Comparison of ENCODE assay signal across 1 mouse cellular context in the genomic region with DNA sequence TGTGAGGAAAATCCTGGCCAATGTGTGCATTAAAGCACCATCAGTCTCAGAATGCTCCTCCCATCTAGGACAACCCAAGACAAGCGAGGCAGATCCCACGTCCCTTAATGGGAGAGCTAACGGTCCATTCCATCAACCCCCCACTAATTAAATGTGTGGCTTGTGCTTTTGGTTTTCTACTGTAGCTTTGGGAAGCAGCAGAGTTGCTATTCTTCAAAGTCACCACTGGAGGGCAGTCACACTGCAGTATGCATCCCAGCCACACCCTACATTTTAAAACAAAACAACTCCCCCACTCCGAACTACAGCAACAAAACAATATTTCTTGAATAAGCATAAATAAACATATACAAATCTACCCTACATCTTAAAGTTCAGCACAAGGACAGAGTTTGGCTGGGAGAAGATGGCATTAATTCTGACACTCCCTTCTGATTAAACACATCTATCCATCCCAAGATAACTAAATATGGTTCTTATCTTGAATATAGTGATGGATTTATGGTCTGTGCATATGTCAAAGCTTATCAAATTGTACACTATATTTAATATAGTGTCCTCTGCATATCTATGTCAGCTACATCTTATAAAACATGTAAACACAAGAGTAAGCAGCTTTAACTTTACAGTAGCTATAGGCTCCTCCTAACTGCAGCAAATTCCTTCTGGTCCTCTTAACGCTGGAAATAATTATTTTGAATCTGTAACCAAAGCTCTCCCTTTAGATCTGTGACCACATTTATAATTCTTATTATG.
TF ChIP-seq lines count a peak whose summit lies in the region.

No protein-coding gene starts in this region.

TF ChIP-seq in CH12.LX, 34 proteins besides CTCF, POLR2A, EP300 and RAD21 (continued from another document):
- TF ChIP-seq NELFE (IDR thresholded peaks at IDR 0.05; ENCODE audit: low read depth, low read length), result 0 out of 2 replicates have a peak, but pooled peaks have one; percentile 41
- peak; percentile 81 for TF ChIP-seq SMC3 (IDR thresholded peaks at IDR 0.05; ENCODE audit: low read depth, low read length)
- no peak for TF ChIP-seq CHD1 (IDR thresholded peaks at IDR 0.05; ENCODE audit: low read depth, low read length)
